Mouse (Mus musculus): ENCODE measurements around the gene Ccdc187. TPM values are rescaled to one million over a fixed set of nuclear protein-coding genes. Genes with fewer than 3 reads are reported as not detected.

Gene Ccdc187
- total RNA-seq, 1 experiment, result 0.18 TPM

DNA sequence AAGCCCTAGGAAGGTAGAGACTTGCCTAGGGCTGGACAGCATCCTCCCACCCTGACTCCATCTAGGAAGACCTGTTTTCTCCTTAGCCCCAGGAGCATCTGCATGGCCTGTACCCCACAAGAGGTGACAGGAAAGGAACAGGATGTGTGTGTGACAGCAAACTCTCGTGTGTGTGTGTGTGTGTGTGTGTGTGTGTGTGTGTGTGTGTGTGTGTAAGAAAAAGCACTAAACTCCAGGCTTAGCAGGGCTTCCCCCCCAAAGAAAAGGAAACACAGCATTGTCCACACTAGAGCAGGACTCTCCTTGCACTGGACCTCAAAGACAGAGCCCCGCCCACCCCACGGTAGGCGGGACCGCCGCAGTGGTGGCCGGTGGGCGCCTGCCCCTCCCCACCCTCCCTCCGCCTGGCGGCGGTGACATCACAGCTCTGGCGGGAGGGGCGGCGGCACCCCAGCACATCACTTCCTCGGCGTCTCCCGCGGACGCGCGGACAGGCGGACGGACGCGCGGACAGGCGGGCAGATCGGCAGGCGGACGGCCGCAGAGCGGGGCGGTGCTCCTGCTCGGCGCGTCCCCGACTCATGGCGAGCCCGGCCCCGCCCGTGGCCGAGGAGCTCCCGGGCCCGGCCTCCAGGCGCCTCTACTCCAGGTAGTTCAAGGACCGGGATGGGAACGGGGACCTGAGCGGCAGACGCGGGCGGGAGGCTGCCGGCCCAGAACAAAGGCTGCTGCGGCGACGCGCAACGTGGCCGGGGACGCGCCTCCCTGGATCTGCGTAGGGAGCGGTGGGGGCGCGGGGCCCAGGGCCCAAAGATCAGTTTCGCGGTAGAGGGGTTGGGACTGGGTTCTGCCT lies 20.9 kb upstream of the Ccdc187 start, which contains the start of gene Gpsm1:
Gene Gpsm1, plus strand, starts transcription at position 444 of the 853 bp plus-strand sequence.
- Histone ChIP-seq H3K9me3 (ENCODE audit: control insufficient read depth, insufficient read depth, low read depth, low read length) (no peaks in the 10 kb centered on the region), H3K4me3 (ENCODE audit: insufficient read depth in 1 of 2, low read depth in 1 of 2, low read length in 2 of 2, poor library complexity in 1 of 2, severe bottlenecking in 1 of 2) (peak within 1 kb of the TSS; percentile 54 to 79), H3K27ac (ENCODE audit: insufficient read depth, low read depth, low read length, poor library complexity, severe bottlenecking) (no peak within 1 kb of the TSS), H3K4me1 (ENCODE audit: control insufficient read depth in 2 of 2, insufficient read depth in 2 of 2, low read length in 2 of 2, poor library complexity in 1 of 2) (peaks cover 0 to 12% of the 10 kb centered on the region in 2 experiments; a peak in 1 of 4 replicates), H3K36me3 (ENCODE audit: control insufficient read depth, insufficient read depth, low read length, poor library complexity, severe bottlenecking) (no peaks in the 10 kb centered on the region), H3K9ac (ENCODE audit: insufficient read depth, low read depth, low read length, poor library complexity, severe bottlenecking) (peak within 1 kb of the TSS; percentile 71)
- no peak for TF ChIP-seq HCFC1 (IDR thresholded peaks at IDR 0.05; ENCODE audit: borderline replicate concordance, insufficient read depth, low read length)
- no peak for TF ChIP-seq ZC3H11A (IDR thresholded peaks at IDR 0.05; ENCODE audit: borderline replicate concordance, low read depth, low read length)
- TF ChIP-seq CHD2 (IDR thresholded peaks at IDR 0.05; ENCODE audit: low read depth, low read length), result no peak
- no peak for TF ChIP-seq ZNF384 (IDR thresholded peaks at IDR 0.05; ENCODE audit: low read depth, low read length)
- in situ Hi-C loops (cut with MboI; ENCODE audit: low sequenced_read_pairs in 2 of 2, unreplicated experiment in 2 of 2), result loop anchor here in 1 of 2 experiments (25.0 kb wide), 1 partner anchor 247 kb away; no protein-coding TSS in a partner anchor
- no peak for DNase-seq (ENCODE audit: low read depth, low spot score)

DNA sequence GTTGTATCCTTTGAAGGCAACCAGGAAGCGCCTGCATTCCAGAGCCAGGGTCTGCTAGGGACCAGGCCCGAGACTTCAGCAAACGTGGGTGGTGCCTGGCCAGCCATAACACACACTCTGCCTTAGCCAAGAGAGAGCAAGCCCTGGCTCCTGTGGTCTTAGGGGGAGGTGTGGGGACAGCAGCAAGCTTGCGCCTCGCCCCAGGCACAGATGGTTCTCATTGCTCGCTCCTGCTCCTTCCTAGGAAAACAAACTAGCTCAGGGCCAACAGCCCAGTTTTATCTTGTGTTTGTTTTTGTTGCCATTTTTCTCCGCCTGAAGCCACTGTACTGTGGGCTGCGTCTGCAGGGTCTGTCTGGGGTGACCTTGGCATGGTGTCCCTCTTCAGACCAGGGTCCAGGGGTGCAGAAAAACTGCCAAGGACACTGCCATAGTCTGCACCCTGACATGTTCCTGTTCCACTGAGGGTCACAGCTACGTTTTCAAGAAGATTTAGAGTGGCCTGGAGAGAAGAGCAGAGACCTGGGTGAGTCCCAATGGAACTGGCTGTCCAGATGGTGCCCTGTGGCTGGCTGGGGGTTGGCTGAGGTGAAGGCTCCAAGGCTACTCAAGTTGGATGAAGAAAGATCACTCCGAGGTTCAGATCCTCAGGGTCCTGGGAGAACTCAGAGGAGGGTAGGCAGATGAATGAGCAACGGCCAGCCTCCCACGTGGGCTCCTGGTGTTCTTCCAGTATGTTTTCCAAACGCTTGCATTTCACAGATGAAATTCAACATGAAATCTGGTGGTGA lies 20.1 kb upstream of the Ccdc187 start:
- H3K27ac ChIP-seq (ENCODE audit: insufficient read depth, low read depth, low read length, poor library complexity, severe bottlenecking), result no peak overlapping the region
- TF ChIP-seq CHD2 (IDR thresholded peaks at IDR 0.05; ENCODE audit: low read depth, low read length) (no peak), HCFC1 (IDR thresholded peaks at IDR 0.05; ENCODE audit: borderline replicate concordance, insufficient read depth, low read length) (no peak), MAFK (IDR thresholded peaks at IDR 0.05; ENCODE audit: insufficient read depth, low read depth, low read length) (no peak), ZNF384 (IDR thresholded peaks at IDR 0.05; ENCODE audit: low read depth, low read length) (no peak), ZC3H11A (IDR thresholded peaks at IDR 0.05; ENCODE audit: borderline replicate concordance, low read depth, low read length) (no peak)

DNA sequence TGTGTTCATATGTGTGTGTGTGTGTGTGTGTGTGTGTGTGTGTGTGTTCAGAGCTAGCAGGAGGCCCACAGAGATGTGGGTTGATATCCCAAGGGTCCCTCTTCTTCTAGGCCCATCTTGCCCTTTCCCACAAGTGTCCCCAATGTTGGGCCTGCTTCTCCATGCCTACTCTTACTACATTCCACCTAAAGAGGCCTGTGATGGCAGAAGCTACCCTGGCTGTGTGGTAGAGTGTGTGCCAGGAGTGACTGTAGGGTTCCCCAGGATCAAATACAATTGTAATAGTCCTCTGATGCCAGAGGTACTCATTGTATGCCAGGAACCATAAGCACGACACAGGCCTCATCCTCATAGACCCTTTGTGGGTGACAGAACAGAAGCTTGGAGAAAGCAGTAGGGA lies 19.0 kb upstream of the Ccdc187 start:
- H3K9ac ChIP-seq (ENCODE audit: insufficient read depth, low read depth, low read length, poor library complexity, severe bottlenecking), result no peak overlapping the region
- no peaks in the 10 kb centered on the region for H3K36me3 ChIP-seq (ENCODE audit: control insufficient read depth, insufficient read depth, low read length, poor library complexity, severe bottlenecking)
- no peak overlapping the region for H3K4me3 ChIP-seq (ENCODE audit: insufficient read depth in 1 of 2, low read depth in 1 of 2, low read length in 2 of 2, poor library complexity in 1 of 2, severe bottlenecking in 1 of 2)
- no peak overlapping the region for H3K27ac ChIP-seq (ENCODE audit: insufficient read depth, low read depth, low read length, poor library complexity, severe bottlenecking)
- H3K9me3 ChIP-seq (ENCODE audit: control insufficient read depth, insufficient read depth, low read depth, low read length), result no peaks in the 10 kb centered on the region
- TF ChIP-seq HCFC1 (IDR thresholded peaks at IDR 0.05; ENCODE audit: borderline replicate concordance, insufficient read depth, low read length) (no peak), CHD2 (IDR thresholded peaks at IDR 0.05; ENCODE audit: low read depth, low read length) (no peak), MAFK (IDR thresholded peaks at IDR 0.05; ENCODE audit: insufficient read depth, low read depth, low read length) (no peak), ZC3H11A (IDR thresholded peaks at IDR 0.05; ENCODE audit: borderline replicate concordance, low read depth, low read length) (no peak), ZNF384 (IDR thresholded peaks at IDR 0.05; ENCODE audit: low read depth, low read length) (no peak)
- H3K4me1 ChIP-seq (ENCODE audit: control insufficient read depth in 2 of 2, insufficient read depth in 2 of 2, low read length in 2 of 2, poor library complexity in 1 of 2), result peaks cover 0 to 14% of the 10 kb centered on the region in 2 experiments; a peak in 1 of 4 replicates
- DNase-seq (ENCODE audit: low read depth, low spot score), result no peak
- in situ Hi-C loops (cut with MboI; ENCODE audit: low sequenced_read_pairs in 2 of 2, unreplicated experiment in 2 of 2), result loop anchor here in 1 of 2 experiments (25.0 kb wide), 1 partner anchor 249 kb away; no protein-coding TSS in a partner anchor

More for the DNA sequence above, 20.1 kb upstream of the Ccdc187 start:
- Histone ChIP-seq H3K9ac (ENCODE audit: insufficient read depth, low read depth, low read length, poor library complexity, severe bottlenecking) (no peak overlapping the region), H3K36me3 (ENCODE audit: control insufficient read depth, insufficient read depth, low read length, poor library complexity, severe bottlenecking) (no peaks in the 10 kb centered on the region), H3K4me1 (ENCODE audit: control insufficient read depth in 2 of 2, insufficient read depth in 2 of 2, low read length in 2 of 2, poor library complexity in 1 of 2) (peaks cover 0 to 14% of the 10 kb centered on the region in 2 experiments; a peak in 1 of 4 replicates), H3K9me3 (ENCODE audit: control insufficient read depth, insufficient read depth, low read depth, low read length) (no peaks in the 10 kb centered on the region), H3K4me3 (ENCODE audit: insufficient read depth in 1 of 2, low read depth in 1 of 2, low read length in 2 of 2, poor library complexity in 1 of 2, severe bottlenecking in 1 of 2) (no peak overlapping the region)
- in situ Hi-C loops (cut with MboI; ENCODE audit: low sequenced_read_pairs in 2 of 2, unreplicated experiment in 2 of 2), result loop anchor here in 1 of 2 experiments (25.0 kb wide), 1 partner anchor 248 kb away; no protein-coding TSS in a partner anchor
- DNase-seq (ENCODE audit: low read depth, low spot score), result no peak

DNA sequence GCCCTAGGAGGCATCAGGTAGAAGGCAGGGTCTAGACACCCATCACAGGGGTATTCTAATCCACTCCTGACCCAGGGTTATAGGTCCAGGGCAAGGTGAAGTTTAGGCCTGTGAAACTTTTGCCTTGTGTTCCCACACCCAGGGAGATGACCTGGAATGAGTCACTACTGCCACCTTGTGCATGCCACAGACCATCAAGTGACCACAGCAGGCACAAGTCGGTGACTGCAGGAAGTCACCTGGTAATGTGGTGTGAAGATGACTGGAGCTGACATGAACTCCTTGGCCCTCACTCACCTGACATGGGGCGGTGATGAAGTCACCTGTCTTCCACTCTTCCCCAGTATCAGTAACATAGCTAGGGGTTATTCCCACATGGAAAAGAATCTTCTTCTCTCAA lies 18.5 kb upstream of the Ccdc187 start:
- H3K4me3 ChIP-seq (ENCODE audit: insufficient read depth in 1 of 2, low read depth in 1 of 2, low read length in 2 of 2, poor library complexity in 1 of 2, severe bottlenecking in 1 of 2), result no peak overlapping the region
- in situ Hi-C loops (cut with MboI; ENCODE audit: low sequenced_read_pairs in 2 of 2, unreplicated experiment in 2 of 2), result loop anchor here in 1 of 2 experiments (25.0 kb wide), 1 partner anchor 249 kb away; no protein-coding TSS in a partner anchor

More for the DNA sequence above, 18.5 kb upstream of the Ccdc187 start:
- Histone ChIP-seq H3K9me3 (ENCODE audit: control insufficient read depth, insufficient read depth, low read depth, low read length) (no peaks in the 10 kb centered on the region), H3K4me1 (ENCODE audit: control insufficient read depth in 2 of 2, insufficient read depth in 2 of 2, low read length in 2 of 2, poor library complexity in 1 of 2) (peaks cover 0 to 14% of the 10 kb centered on the region in 2 experiments; a peak in 1 of 4 replicates), H3K27ac (ENCODE audit: insufficient read depth, low read depth, low read length, poor library complexity, severe bottlenecking) (no peak overlapping the region), H3K36me3 (ENCODE audit: control insufficient read depth, insufficient read depth, low read length, poor library complexity, severe bottlenecking) (no peaks in the 10 kb centered on the region), H3K9ac (ENCODE audit: insufficient read depth, low read depth, low read length, poor library complexity, severe bottlenecking) (no peak overlapping the region)
- TF ChIP-seq CHD2 (IDR thresholded peaks at IDR 0.05; ENCODE audit: low read depth, low read length) (no peak), ZNF384 (IDR thresholded peaks at IDR 0.05; ENCODE audit: low read depth, low read length) (no peak), HCFC1 (IDR thresholded peaks at IDR 0.05; ENCODE audit: borderline replicate concordance, insufficient read depth, low read length) (no peak), ZC3H11A (IDR thresholded peaks at IDR 0.05; ENCODE audit: borderline replicate concordance, low read depth, low read length) (no peak), MAFK (IDR thresholded peaks at IDR 0.05; ENCODE audit: insufficient read depth, low read depth, low read length) (no peak)
- no peak for DNase-seq (ENCODE audit: low read depth, low spot score)
